Mouse (Mus musculus) lung, adult 18-20 months (tissue): ENCODE data around the gene Myog.
"Not testable (repeated sequence)": the region's sequence is repeated elsewhere in the genome, so short reads cannot be mapped to it uniquely, and the experiment has no call there.

Source experiments
- DNase-seq, 2 experiments: peaks; one replicate each; pipeline ENCODE4 v3.0.0; 2022; ENCODE audit warnings: mixed read lengths in 2 of 2

Myog gene

DNA sequence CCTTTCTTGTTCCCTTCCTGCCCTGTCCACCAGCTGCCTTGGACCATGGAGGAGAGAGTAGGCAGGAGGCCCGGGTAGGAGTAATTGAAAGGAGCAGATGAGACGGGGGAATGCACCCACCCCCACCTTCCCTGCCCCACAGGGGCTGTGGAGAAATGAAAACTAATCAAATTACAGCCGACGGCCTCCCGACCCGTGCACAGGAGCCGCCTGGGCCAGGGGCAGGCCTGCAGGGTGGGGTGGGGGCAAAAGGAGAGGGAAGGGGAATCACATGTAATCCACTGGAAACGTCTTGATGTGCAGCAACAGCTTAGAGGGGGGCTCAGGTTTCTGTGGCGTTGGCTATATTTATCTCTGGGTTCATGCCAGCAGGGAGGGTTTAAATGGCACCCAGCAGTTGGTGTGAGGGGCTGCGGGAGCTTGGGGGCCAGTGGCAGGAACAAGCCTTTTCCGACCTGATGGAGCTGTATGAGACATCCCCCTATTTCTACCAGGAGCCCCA lies at the start of gene Myog:
Myog (plus strand) TSS at position 392 of the 502 bp plus-strand sequence.
- no peak for DNase-seq

DNA sequence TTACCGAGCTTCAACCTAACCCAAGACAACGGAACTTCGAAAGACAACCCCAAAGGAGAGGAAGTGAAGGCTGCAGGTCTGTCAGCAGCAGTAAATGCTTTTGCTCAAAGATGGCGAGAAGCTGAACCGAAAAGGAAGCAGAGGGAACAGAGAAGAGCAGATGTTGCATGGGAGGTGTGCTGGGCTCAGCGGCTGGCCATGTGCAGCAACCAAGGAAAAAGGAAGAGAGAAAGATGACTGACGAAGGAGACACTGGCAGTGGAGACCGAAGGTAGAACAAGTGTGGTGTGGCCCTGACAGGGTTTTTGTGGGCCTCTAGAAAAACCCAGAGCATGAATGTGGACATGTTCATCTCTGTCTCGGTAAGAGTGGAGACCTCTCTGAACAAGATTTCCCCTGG lies 49.1 kb upstream of the Myog start:
- no peak for DNase-seq

DNA sequence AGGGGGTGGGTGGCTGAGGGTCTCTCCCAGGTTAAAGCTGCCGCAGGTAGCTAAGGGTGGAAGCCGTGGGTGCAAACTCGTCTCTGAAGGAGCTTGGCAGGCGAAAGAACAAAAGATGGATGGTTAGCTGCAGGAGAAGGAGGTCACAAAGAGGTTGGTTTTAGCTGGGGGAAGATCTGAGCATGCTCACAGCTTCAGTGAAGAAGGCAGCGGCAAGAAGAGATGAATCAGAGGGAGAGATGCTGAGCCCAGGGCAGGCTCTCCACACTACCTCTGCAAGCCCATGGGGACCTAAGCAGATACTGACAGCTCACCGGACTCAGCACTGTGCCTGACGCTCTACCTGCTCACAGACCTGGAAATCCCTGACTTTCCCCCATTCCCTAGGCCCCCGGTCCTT lies 48.5 kb upstream of the Myog start:
- DNase-seq = no peak

DNA sequence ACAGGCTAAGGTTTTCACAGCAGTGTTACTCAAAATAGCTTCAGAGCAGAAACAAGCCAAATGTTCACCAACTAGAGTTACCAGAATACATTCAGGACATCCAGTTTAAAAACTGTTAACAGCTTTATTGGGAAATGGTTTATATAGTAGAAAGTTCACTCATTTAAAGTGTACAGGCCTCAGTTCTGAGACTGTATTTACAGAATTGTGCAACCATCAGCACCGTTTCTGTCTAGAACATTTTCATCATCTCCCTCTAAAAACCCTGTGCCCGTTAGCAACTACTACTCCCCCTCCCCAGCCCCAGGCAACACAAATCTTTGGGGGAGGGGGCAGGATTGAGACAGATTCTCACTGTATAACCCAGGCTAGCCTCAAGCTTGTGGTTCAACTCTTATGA lies 47.5 kb upstream of the Myog start:
- no peak for DNase-seq

DNA sequence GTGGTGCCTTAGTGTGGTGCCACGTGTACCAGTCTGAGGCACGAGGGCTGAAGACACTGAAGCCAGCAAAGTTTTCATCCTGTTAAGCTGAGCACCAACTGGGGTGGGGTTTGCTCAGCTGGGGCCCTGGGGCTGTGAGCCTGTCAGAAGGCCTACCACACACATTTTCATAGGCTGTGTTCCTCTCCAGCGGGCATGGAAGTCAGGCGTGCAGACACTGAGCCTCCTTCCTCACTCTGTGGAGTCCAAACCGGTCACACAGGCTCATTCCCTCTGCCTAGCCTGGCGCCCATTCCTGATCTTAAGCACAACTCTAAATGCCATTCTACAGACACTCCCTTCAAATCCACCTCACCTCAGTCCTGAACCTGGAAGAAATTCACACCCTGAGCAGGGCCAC lies 46.3 kb upstream of the Myog start:
- peak; percentile 61 to 70 for DNase-seq

DNA sequence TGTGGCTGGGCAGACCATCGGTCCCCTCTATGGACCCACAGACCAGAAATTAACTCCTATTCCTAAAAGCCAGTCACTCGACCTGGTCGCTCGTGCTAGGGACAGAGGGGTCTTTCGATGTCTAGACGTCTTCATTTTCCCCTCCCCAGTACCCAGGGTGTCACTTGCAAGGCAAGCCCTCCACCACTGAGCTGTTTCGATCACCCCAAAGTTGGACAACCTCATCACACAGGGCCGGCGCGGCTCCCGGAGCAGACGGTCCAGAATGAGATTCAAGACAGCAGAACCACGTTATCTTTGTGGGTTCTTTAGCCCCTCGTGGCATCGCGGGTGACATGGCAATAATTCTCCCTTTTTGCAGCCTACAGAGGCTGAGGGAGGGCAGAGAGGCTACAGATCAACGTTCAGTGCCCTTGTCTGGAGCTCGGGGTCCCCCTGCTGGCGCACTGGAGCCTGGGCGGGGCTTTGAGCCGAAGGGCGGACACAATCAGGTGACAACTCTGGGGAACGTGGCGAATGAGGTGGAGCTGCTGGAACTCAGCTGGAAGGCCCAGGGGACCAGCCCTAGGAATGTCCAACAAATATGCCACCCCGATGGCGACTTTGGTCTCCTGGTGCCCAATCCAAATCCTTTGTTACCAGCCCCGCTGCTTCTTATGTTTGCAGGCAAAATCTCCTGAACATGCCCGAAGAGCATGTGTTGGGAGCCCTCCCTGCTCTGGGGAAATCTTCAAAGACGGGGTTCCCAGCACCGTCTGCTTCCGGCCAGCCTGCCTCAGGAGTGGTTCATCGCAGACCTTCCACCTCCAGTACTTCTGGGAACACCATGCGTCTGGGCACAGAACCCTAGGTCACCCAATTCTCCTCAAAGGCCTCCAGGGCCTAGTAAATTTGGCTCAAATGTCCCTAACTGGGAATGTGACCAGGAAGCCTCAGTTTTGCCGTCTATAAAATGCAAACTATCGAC lies 45.6 kb upstream of the Myog start:
- peak; percentile 91 to 93 for DNase-seq

DNA sequence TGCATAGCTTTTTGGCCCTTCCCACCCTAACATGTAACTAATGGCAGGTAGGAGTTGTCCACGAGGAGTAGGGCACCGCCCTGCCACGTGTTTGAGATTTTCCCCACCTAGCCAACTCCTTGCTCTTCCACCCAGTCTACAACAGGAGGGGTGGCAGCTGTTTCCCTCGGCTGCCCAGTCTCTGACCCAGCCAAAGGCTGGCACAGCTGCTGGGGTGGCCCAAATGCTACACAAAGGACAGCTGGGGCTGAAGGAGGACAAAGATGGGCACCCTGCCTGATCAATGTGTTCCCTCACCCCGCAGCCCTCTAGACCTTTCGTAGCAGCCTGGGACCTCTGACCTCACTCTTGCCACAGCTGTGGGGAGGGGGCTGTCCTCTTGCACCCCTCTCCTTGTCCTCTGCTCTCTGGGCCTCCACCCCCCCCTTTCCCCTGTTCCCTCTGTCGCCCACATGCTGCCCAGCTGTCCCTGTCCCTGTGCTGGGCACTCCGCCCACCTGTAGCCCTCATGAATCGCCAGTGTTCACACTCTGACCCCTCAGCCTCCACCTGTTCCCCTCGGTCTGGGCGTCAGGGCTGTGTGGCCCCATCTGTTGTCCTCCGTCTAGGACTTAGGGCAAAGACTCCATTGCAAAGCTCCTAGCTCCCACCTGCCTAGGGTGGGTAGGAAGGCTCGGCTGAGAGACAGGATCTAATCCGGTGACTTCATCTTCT lies 44.6 kb upstream of the Myog start:
- no peak for DNase-seq

DNA sequence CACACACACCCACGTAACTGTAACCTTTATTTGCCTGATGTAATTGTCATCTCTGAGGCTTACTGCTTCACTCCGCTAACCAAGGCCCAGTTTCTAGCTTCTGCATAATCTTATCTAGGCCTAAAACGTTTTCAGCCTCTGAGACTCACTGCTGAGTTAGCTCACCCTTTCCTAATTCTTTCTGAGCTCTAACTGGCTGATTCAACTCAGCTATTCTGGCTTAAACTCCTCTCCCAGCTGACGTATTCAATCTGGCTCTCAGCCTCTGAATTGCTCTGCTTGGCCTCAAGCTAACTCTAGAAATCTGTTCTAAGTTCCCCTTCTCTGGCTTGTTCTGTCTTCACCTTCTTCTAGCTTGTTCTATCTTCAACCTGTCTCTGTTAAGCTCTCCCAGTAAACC lies 43.2 kb upstream of the Myog start:
- DNase-seq = no peak

DNA sequence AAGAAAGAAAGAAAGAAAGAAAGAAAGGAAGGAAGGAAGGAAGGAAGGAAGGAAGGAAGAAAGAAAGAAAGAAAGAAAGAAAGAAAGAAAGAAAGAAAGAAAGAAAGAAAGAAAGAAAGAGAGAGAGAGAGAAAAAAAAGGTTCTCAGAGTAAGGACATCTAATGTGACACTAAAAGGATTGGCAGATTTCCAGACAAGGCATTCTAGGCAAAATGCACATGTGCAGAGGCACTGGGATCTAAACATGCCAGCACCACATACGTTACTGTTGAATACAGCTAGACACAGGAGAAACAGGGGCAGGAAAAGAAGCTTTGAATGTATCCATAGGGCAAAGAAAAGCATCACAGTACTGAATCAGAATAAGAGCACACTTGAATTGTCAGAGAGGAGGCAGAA lies 40.1 kb upstream of the Myog start:
- DNase-seq = not testable (repeated sequence)

DNA sequence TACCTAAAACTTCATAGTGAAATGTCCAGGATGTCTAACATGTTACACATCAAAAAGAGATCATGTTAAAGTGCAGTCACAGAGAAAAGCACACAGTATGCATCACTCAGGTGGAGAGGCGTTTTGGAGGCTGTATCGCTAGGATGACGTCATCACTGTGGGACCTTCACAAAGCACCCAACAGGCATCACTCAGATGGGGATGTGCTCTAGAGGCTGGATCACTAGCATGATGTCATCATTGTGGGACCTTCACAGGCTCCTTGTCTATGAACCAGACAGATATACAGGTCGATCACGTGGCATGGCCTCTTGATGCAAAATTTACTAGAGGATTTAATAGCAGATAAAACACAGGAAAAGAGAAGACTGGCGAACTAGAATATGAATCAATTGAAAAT lies 25.4 kb upstream of the Myog start:
- DNase-seq = no peak

DNA sequence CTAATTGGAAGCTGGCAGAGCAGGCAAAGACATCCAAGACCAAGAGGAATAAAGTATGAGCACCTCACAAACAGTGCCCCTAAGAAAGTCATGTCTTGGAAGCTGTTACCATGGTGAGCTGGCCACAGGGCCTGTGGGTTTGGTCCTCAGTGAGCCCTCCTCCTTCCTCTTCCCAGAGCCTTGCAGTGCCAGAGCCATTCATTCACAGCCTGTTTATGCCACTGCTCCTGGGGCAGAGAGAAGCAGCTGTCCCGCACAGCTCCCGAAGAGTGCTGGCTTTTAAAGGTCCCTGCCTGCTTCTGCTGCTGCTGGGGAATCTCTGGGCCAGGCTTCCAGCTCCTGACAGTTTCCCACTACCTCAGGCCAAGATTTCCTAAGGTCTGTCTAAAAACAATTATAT lies 24.0 kb upstream of the Myog start:
- DNase-seq = no peak

DNA sequence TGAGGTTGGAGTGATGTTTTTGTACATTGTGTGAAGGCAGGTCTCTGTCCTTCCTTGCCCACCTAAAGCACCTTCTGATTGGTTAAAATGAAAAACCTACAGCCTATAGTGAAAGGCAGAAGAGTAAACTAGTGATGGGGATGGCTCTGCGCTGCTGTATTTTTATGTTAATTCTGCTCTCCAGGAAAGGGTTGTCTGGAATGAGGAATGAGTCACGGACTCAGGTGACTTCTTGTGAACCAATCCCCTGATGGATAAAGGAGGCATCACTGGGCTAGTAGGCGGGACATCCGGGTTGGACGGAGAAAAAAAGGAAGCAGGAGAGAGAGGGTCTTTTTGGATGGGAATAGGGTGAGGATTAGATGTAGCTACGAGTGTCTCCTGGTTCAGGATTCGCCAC lies 19.8 kb upstream of the Myog start:
- no peak for DNase-seq

DNA sequence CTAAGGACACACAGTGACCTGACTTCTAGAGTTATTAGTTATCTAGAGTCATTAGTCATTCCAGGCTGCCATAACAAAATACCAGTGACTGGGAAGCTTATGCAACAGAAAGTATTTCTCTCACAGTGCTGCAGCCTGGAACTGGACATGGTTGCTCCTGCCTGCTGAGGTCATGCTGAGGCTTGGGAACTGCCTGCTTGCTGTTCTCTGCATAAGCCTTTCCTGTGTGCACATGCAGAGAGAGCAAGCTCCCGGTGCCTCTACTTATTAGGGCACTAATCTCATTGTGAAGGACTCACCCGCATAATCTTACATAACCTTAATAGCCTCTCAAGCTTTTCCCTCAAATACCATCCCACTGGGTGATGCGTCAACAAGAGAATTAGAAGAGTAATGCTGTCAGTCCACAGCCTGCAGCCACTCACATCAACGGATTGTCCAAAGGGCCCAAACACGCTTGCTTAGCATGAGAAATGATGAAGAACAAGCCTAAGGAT lies 17.0 kb upstream of the Myog start:
- DNase-seq = no peak

DNA sequence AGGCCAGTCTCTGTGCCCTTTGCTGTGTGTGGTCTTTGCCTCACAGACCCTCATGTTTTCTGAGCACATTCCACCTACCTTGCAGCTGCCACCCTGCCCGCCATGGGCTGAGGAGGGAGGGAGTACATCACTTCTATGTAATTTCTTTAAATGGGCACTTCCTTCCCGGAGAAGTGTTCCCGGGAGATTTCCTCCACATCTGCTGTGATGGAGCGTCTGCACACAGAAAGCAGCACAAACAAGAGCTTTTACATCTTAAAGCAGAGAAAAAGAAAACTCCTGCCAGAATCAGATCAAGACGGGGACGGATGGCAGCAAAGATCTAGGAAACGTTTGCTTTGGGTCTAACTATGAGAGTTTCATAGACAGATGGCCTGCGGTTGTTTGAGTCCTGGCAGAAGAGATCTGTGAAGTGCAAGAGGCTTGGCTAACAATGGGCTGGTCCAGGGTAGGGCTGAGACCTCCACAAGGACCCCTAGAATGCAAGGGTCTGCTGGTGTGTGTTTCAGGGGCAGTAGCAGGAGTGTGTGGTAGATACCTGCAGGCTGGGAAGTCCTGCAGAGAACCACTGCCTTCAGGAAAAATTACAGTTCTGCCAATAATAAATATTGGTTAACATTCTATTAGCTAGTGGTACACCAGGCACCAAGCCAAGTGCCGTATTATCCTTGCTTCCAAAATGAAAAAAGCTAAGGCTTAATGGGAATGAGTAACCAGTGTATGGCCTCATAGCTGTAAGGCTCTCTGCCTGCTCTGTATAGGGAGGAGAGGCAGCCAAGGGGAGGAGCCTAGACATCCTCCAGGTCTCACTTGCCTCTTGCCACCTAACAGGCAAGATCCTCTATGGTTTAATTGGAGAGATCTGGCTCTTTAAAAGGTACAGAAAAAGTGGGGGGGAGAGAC lies 16.0 kb upstream of the Myog start:
- no peak for DNase-seq

DNA sequence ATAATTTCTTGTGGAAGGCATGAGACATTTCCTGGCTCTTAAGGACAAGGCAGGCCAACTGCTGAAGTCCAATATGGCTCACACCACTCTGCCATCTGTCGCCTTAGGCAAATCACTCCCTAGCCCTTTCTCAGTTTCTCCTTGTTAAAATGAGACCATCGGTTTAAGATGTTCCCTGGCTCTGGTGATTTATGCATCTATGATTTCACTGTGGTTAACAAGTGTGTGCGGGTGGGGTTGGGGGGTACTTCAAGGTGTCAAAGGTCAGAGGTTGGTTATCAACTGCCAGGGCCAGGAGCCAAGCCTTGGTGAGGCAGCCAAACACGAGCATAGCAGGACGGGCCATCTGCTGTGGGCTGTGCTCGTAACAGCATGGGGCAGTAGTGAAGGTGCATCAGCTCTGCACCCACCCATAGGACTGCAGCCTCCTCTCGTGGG lies 15.3 kb upstream of the Myog start:
- no peak for DNase-seq

DNA sequence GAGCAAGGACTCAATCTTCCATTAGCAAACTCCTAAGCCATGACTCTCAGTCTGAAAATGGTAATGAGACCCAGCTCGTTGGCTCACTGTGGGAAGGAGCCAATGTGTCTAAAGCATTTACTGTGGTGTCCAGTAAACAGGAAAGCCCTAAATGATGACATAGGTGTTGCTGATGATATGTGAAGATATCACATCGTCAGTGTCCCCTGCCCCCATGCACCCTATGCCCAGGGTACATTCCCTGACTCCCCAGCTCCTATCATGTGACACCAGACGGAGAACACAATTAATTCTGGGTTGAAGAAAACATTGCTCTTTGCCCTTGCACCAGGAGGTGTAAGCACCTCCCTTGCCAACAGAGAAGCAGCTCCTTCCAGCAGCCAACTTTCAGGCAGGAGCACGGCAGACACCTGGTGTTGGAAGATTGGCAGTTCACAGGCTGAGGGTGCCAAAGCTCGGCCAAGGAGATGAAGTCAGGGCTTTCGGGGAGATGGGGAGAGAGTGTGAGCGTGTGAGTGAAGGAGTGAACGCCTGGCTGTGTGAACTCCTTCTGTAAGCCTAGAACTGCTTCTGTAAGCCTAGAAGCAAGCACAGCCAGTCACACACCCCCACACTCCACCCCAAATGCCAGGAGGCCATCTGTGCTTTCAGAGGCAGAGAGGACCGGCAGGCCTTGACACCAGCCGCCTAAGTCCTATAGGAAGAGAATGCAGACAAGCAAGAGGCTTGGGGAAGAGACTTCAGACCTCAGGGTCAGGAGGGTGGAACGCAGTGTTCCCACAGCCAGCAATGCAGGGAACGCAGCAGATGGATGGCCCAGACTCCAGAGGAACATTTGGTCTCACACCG lies 13.9 kb upstream of the Myog start:
- peak in 1 of 2 experiments; percentile 21 for DNase-seq

DNA sequence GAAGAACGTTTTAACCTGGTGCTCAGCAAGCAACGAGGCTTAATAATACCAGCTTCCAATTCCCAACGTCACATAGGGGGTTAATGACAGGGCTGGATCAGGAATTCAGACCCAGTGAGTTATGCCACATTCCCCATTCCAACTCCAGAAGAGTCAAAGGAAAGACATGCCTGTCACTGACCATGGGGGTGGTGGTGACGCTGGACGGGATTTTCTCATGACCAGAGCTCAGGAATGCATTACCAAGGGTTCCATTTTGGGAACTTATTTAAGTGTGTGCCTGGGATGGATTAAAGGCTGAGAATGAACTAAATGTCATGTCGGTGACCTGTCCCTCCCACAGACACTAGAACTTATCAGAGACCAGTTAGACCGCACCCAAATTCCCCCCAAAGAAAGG lies 13.0 kb upstream of the Myog start:
- DNase-seq = no peak

DNA sequence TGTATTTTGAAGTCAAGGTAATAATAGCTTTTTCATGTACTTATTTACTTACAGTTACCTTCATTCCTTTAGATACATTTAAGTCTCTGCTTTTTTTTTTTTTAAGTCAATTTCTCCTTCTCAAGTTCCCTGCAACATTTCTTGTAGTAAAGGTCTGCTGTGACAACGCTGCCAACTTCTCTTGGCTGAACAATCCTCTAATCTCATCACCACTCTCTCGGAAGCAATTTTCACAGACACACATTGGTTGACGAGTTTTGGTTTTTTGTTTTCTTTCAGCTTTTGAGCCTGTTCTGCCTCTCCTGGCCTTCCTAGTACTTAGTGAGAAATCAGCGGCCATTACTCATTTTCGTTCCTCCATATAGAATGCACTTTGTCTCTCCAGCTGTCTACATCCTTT lies 9.6 kb upstream of the Myog start:
- DNase-seq = no peak

DNA sequence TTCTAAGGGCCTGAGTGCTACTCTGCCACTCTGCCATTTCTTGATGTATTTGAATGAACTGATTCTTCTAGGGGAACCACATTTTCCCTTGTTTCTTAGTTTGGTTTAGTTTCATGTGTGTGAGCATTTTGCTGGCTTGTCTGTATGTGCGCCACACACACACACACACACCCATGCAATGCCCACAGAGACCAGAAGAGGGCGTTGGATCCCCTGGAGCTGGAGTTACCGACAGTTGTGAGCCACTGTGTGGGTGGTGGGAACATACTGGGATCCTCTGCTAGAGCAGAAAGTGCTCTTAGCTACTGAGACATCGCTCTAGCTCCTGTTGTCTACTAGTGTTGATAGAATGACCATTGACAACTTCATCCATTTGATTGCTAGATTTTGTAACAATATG lies 8.2 kb upstream of the Myog start:
- no peak for DNase-seq

DNA sequence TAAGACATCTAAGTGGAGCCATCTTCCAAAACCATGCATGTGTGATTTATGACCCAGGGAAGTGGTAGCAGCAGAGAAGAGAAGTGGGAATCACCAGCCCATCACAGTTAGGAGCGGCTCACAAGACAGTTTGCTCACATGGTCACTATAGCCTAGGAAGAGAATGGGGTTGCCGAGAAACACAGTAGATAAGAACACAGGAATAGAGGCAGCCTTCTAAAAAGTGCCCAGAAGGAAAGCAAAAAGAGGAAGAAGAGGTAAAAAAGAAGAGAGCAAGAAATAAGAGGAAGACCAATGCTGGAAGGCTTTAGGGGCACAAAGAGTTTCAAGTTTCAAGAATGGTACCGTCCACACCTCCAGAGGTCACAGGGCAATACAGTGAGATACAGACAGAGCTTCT lies 7.4 kb upstream of the Myog start:
- DNase-seq = no peak

DNA sequence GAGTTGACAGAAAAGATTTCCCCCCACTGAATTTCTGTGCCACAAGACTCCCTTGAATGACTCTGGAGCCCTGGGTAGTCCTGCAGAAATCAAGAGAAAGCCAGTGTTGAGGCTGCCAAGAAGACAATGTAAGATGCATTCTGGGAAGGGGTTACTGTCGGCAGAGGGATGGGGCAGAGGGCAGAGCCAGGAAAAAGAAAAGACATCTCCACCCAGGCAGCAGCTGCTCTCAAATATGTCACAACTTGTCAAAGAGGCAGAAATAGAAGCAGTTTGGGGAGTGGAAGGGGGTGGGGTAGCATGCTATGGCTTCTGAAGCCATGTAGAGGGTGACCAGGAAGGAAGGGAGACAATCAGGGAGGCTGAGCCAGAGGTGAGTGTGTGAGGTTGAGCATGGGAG lies 6.7 kb upstream of the Myog start:
- DNase-seq = no peak
